23 mouse cellular contexts compared by ENCODE assay signal in the genomic region with DNA sequence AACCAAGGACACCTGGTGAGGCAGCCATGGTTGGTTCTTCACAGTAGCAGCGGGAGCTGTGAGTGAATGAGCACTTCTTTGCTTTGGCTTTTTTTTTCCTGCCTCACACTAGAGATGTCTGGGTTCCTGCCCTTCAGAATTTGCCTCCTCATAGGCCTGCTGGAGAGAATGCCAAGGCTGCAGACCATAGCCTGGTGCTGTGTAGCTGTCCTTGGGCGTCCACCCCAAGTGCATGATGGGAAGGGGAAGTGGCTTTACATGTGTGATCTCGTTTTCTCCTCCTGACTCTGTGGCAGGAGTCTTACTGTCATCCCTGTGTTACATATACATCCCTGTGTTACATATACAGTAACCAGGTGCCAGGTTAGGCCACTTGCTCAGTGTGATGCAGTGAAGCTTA. TPM values are rescaled to one million over a fixed set of nuclear protein-coding genes. Genes with fewer than 3 reads are reported as not detected.
DNase-seq lines count a peak whose midpoint lies in the region; ATAC-seq lines count a peak whose summit lies in the region.
"Had no signal": no experiment of that assay in that cellular context is flagged by ENCODE, and none has a peak within 500 bp of the region (broad histone marks: within the 10 kb centered on the region; RNA-seq: fewer than 3 reads in every experiment).

No protein-coding gene starts in this region.

- DNase-seq in adrenal gland, adult (ENCODE audit: inconsistent age in 2 of 2, low spot score in 1 of 2): peak; percentile 35 to 72
- no peak for DNase-seq in adrenal gland, postnatal 25 days
- peak; percentile 44 for DNase-seq in 416B (ENCODE audit: low read depth)
- peak; percentile 38 to 55 for DNase-seq in adrenal gland, postnatal 36 days
- no peak for DNase-seq in frontal cortex, postnatal 36 days (ENCODE audit: low spot score in 2 of 2)
- DNase-seq in layer of hippocampus, postnatal 25 days (ENCODE audit: extremely low spot score in 1 of 2, low spot score in 1 of 2): no peak
- DNase-seq: B cell, adult 2 months; cerebellum, adult 2 months; cerebellum, adult 9-11 months; cerebellum, postnatal 25 days; forebrain, postnatal 0 days; gastrocnemius, postnatal 10 days; gastrocnemius, postnatal 36 days; heart, adult 11 months; kidney, adult 2 months had no signal

- ATAC-seq in megakaryocyte, adult 5-6 weeks (ENCODE audit: poor library complexity, severe bottlenecking): peak; percentile 78
- ATAC-seq: forebrain, embryonic 13.5 days; forebrain, postnatal 0 days; intestine, postnatal 0 days had no signal

RNA-seq across cellular contexts. Expression of a gene that starts 36.4 kb away (rescaled TPM):
- 71.5 and 81.3 TPM in 2 replicates for total RNA-seq in adrenal gland, postnatal 25 days (2021)
- 10 to 100 TPM; 65.6 to 68.6 TPM for total RNA-seq in adrenal gland, postnatal 36 days (2021)
- total RNA-seq in megakaryocyte, adult 5-6 weeks (2015): 25.6 and 32.8 TPM in 2 replicates
- 12.3 and 26.0 TPM in 2 replicates for total RNA-seq in megakaryocyte, adult 5-6 weeks (2017)
- 10 to 100 TPM; 83.5 to 89.3 TPM for total RNA-seq in layer of hippocampus, postnatal 25 days (2021)

RNA-seq across cellular contexts. Expression of a gene that starts 59.4 kb away (rescaled TPM):
- total RNA-seq in adrenal gland, postnatal 25 days (2021): 0.09 and 0.33 TPM in 2 replicates
- total RNA-seq in adrenal gland, postnatal 36 days (2021): under 1 TPM; 0.10 to 0.33 TPM
- 38.5 and 38.8 TPM in 2 replicates for total RNA-seq in megakaryocyte, adult 5-6 weeks (2015)
- total RNA-seq in megakaryocyte, adult 5-6 weeks (2017): 20.4 and 22.2 TPM in 2 replicates
- total RNA-seq in layer of hippocampus, postnatal 25 days (2021): 100 to 1,000 TPM; 111 to 124 TPM
- total RNA-seq: CH12.LX; gastrocnemius, adult 18-20 months; gastrocnemius, postnatal 36 days; heart, adult 8-10 months; heart, postnatal 25 days; hematopoietic stem cell, adult 5-6 weeks had no signal

Comparison
In these comparisons a context has a peak if more than half of its experiments do, and no peak if none do; other contexts are left out.
1. DNase-seq: peak in adrenal gland, adult (2 of 2), 416B (single experiment) and adrenal gland, postnatal 36 days (2 of 2); none in adrenal gland, postnatal 25 days (single experiment), frontal cortex, postnatal 36 days (0 of 2) and layer of hippocampus, postnatal 25 days (0 of 2).
2. RNA of a gene that starts 59.4 kb away (total RNA-seq): 111 to 124 TPM in layer of hippocampus, postnatal 25 days and 20.4 to 38.8 TPM in megakaryocyte, adult 5-6 weeks; 0.10 to 0.33 TPM in adrenal gland, postnatal 36 days and 0.09 to 0.33 TPM in adrenal gland, postnatal 25 days; every median in the first group is over 10 times any median in the second.